Mouse (Mus musculus) cortical plate, adult 2 months (tissue): ENCODE results near the gene Rasal1.

Source experiments
- CTCF ChIP-seq: fragments of 200-500 bp; IDR thresholded peaks from 2 replicates; pipeline ENCODE4 v1.5.1; 2011; ENCODE audit warnings: mild to moderate bottlenecking, control low read depth, low read length; ENCODE audit not compliant: insufficient read depth; ENCODE audit errors: extremely low read depth
- POLR2A ChIP-seq: fragments of 200-500 bp; IDR thresholded peaks from 2 replicates; pipeline ENCODE4 v1.6.1; 2011; ENCODE audit warnings: mild to moderate bottlenecking, low read length, control low read depth; ENCODE audit not compliant: insufficient read depth; ENCODE audit errors: extremely low read depth

DNA sequence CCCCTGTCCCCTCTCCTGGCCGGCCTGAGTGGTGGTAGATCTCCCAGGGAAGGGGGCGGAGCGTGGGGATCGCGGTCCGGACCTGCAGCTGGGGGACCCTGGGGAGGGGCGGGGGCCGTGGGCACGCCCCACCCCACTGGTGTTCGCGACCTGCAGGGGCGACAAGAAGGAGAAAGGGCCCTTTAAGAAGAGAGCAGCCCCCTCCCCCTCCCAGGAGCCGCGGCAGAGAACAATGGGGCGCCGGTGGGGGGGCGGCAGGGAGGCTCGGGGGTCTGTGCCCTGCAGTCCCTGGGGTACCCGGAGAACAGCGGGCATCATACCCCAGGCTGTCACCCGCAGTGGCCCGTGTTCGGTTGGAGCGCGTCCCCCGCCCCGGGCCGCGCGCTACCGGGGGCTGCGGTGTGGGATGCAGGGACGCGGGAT is 62.2 kb downstream of the Rasal1 start:
- TF ChIP-seq POLR2A = no peak
- TF ChIP-seq CTCF = no peak
